Mouse (Mus musculus): ENCODE measurements at regions not wholly inside any gene's neighbourhood (a gene's known extent, or its start where the extent isn't known, plus 50 kb on each side); places are given as distances from the start of the nearest gene placed in this dataset.

- TF ChIP-seq CTCF (IDR thresholded peaks at IDR 0.05; ENCODE audit: insufficient read depth, low read length) = no peak
- no peak for TF ChIP-seq POLR2A (IDR thresholded peaks at IDR 0.05; ENCODE audit: borderline replicate concordance, extremely low read depth, low read depth, low read length)
- no peak overlapping the region for H3K4me3 ChIP-seq (replicated peaks; ENCODE audit: extremely low read depth, low read depth, low read length)
- 70% methylated on average over 8 of the region's 8 CpGs for WGBS
- no peak for DNase-seq
- H3K4me1 ChIP-seq (ENCODE audit: control insufficient read depth, insufficient read depth, low read length) = no peaks in the 10 kb centered on the region
These were observed 460.6 kb downstream of the Bnc2 start for GRCm38 (mm10) chr4:84214523-84214922.

DNA sequence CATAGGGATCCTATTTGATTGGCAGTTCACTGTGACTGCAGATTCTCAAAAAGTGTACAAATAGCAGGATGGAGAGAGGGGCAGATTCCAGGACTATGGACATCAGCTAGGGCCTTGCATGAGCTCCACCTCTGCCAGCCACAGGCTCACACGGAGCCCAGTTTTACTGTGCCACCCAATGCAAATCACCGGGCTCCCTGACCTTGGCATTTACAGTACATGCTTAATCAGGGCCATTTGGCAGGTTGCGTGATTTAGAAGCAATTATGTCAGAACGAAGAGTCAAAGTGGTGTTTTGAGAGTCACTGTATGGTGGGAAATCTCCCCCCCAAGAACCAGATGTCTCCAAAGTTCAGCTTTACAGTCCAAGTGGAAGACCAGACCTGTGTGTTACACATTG is 456.1 kb downstream of the Bnc2 start:
- TF ChIP-seq POLR2A (IDR thresholded peaks at IDR 0.05; ENCODE audit: borderline replicate concordance, extremely low read depth, low read depth, low read length) (no peak), CTCF (IDR thresholded peaks at IDR 0.05; ENCODE audit: insufficient read depth, low read length) (no peak)
- Histone ChIP-seq H3K4me1 (ENCODE audit: control insufficient read depth, insufficient read depth, low read length) (no peaks in the 10 kb centered on the region), H3K4me3 (replicated peaks; ENCODE audit: extremely low read depth, low read depth, low read length) (no peak overlapping the region)
- no peak for DNase-seq
- 86% methylated on average over 4 of the region's 4 CpGs for WGBS

- no peaks in the 10 kb centered on the region for H3K4me1 ChIP-seq (ENCODE audit: control insufficient read depth, insufficient read depth, low read length)
- no peak overlapping the region for H3K4me3 ChIP-seq (replicated peaks; ENCODE audit: extremely low read depth, low read depth, low read length)
- WGBS = 82% methylated on average over 4 of the region's 4 CpGs
- TF ChIP-seq POLR2A (IDR thresholded peaks at IDR 0.05; ENCODE audit: borderline replicate concordance, extremely low read depth, low read depth, low read length) (no peak), CTCF (IDR thresholded peaks at IDR 0.05; ENCODE audit: insufficient read depth, low read length) (no peak)
- DNase-seq = no peak
These were observed 452.9 kb downstream of the Bnc2 start for GRCm38 (mm10) chr4:84222057-84222717.

DNA sequence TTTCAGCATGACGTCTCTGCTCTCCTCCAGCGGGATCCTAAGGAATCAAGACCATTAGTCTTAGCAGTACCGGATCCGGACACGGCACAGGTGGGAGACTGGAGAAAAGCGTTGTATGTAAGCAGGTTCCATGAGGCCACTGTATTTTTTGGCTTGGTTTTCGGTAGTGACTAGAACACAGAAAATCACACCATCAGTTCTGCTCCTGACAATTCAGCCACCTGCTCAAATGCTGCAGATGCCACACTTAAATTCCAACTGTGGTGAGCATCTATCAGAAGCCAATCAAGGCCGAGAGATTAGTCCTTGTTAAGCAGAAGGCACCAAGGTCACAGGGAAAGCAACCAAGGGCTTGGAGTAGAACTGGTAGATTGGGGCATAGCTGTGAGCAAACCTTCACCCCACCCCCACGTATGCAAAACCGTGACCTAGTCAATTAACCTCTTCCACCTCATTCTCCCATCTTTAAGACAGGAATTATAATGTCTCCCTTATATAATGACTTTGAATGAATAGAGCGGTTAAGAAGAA is 452.2 kb downstream of the Bnc2 start:
- WGBS = 88% methylated on average over 11 of the region's 11 CpGs
- no peak for TF ChIP-seq POLR2A (IDR thresholded peaks at IDR 0.05; ENCODE audit: borderline replicate concordance, extremely low read depth, low read depth, low read length)
- no peak for TF ChIP-seq CTCF (IDR thresholded peaks at IDR 0.05; ENCODE audit: insufficient read depth, low read length)

DNA sequence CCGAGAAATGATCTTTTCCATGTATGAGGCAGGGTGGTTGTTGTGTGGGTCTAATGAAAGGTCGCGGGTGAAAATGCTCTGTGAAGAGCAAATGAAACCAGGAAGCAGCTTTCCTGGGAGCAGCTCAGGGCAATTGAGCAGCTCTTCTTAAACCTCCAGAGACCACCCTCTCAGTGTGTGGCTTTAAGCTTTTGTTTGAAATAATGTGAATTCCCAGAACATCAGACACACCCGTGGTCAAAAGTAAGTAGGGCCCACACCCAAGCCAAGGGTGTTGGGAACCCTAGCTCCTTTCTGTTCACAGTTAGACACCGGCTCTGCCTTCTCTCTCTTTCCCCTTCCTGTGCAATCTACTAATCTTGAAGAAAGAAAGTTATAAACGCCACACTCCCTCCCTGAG is 450.5 kb downstream of the Bnc2 start:
- no peak for DNase-seq
- H3K4me3 ChIP-seq (replicated peaks; ENCODE audit: extremely low read depth, low read depth, low read length) = no peak overlapping the region
- H3K4me1 ChIP-seq (ENCODE audit: control insufficient read depth, insufficient read depth, low read length) = no peaks in the 10 kb centered on the region
- WGBS = 76% methylated on average over 6 of the region's 6 CpGs
- TF ChIP-seq POLR2A (IDR thresholded peaks at IDR 0.05; ENCODE audit: borderline replicate concordance, extremely low read depth, low read depth, low read length) (no peak), CTCF (IDR thresholded peaks at IDR 0.05; ENCODE audit: insufficient read depth, low read length) (no peak)

More for the DNA sequence above, 452.2 kb downstream of the Bnc2 start:
- H3K4me1 ChIP-seq (ENCODE audit: control insufficient read depth, insufficient read depth, low read length) = no peaks in the 10 kb centered on the region
- DNase-seq = no peak
- no peak overlapping the region for H3K4me3 ChIP-seq (replicated peaks; ENCODE audit: extremely low read depth, low read depth, low read length)
